Mouse (Mus musculus) megakaryocyte, embryonic 14.5 days (primary cell): ENCODE results near the gene Gm20388. TPM values are rescaled to one million over a fixed set of nuclear protein-coding genes. Genes with fewer than 3 reads are reported as not detected.

Experiments used
- H3K27me3 ChIP-seq: replicated peaks from 2 replicates; pipeline ENCODE3; 2012; ENCODE audit warnings: inconsistent platforms
- H3K36me3 ChIP-seq: replicated peaks from 2 replicates; pipeline ENCODE3; 2012; ENCODE audit warnings: low read length, inconsistent platforms, mixed read lengths
- H3K4me1 ChIP-seq: 2 replicates; pipeline ENCODE4 v1.6.1; 2012; ENCODE audit warnings: inconsistent platforms
- H3K4me3 ChIP-seq: replicated peaks from 2 replicates; pipeline ENCODE3; 2012; ENCODE audit warnings: moderate library complexity, mild to moderate bottlenecking, inconsistent platforms
- H3K9me3 ChIP-seq: 2 replicates; pipeline ENCODE4 v1.6.1; 2012; ENCODE audit warnings: inconsistent platforms
- FLI1 ChIP-seq: IDR thresholded peaks from 2 replicates; pipeline ENCODE4 v1.6.1; 2012; ENCODE audit warnings: low read length, inconsistent platforms, mixed read lengths
- GATA1 ChIP-seq: IDR thresholded peaks from 3 replicates; pipeline ENCODE4 v1.6.1; 2012; ENCODE audit warnings: mixed read lengths, low read length, inconsistent platforms, borderline replicate concordance
- polyA plus RNA-seq: library from polyadenylated mRNA; stranded (reverse); fragments of >175 nt; gene quantifications from 2 replicates; pipeline ENCODE4 v1.2.3, GENCODE M21; 2012; ENCODE audit warnings: low replicate concordance; ENCODE audit not compliant: insufficient read depth

The Gm20388 gene
- polyA plus RNA-seq, 1 experiment, result 111 TPM

DNA sequence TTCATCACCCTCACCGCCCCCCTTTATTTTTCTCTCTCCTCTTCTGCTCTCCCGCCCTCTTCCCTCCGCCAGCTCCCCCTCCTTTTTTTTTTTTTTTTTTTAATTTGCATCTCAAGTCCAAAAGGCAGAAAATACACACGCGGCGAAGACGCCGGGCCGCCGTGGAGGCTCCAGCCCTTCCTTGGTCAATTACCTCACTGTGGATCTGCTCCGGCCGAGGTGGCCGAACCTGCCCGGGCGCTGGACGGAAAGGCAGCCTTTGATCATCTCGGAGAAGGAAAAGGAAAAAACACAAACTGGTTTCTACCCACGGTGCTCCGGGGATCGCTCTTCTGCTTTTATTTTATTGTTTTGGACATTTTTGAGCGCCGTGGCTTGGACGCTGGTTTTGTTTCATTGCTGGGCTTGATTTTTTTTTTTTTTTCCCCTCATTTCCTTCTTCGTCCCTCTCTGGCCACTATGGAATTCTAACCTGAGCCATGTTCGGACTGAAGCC, 578.0 kb downstream of the Gm20388 start:
- Histone ChIP-seq H3K9me3 (no peaks in the 10 kb centered on the region), H3K27me3 (no peaks in the 10 kb centered on the region), H3K4me3 (peak overlapping the region; percentile 100), H3K4me1 (peaks cover 62% of the 10 kb centered on the region), H3K36me3 (peaks cover 42% of the 10 kb centered on the region)
- TF ChIP-seq FLI1 (no peak), GATA1 (no peak)

DNA sequence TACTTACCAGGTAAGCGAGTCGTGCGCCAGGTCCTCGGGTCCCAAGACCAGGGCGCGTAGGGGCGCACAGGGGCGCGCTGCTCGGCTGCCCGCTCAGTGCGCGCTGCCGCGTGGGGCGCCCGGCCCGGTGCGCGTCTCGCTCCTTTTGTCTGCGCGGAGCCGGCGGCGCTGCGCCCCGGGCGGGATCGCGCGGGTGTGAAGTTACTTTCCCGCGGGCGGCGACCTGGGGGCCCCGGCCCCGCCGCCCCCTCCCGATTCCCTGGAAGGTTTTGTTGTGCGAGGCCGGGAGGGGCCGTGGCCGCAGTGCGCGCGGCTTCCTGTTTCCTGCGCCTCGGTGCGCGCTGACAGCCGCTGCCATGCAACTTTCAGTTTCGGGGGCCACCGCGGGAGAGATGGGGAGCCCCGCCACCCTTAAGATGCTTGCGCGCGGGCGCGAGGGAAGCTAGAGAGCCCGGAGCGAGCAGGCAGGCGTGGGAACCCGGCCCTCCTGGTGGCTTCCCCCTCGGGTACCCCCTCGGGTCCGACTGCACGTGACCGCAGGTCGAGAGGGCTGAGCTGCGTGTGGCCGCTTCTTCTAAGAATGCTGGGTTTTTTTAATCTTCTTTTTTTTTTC, 578.6 kb downstream of the Gm20388 start:
- H3K4me3 ChIP-seq, result peak overlapping the region; percentile 100
- H3K9me3 ChIP-seq, result no peaks in the 10 kb centered on the region
- H3K27me3 ChIP-seq, result no peaks in the 10 kb centered on the region
- no peak for TF ChIP-seq FLI1
- TF ChIP-seq GATA1, result no peak
- H3K4me1 ChIP-seq, result peaks cover 62% of the 10 kb centered on the region
- peaks cover 45% of the 10 kb centered on the region for H3K36me3 ChIP-seq

- Histone ChIP-seq H3K9me3 (no peaks in the 10 kb centered on the region), H3K27me3 (no peaks in the 10 kb centered on the region), H3K4me1 (peaks cover 62% of the 10 kb centered on the region), H3K36me3 (peaks cover 51% of the 10 kb centered on the region), H3K4me3 (peak overlapping the region; percentile 100)
- no peak for TF ChIP-seq GATA1
- TF ChIP-seq FLI1, result no peak
Measured at GRCm38 (mm10) chr8:120489771-120490281, 579.2 kb downstream of the Gm20388 start.

GRCm38 (mm10) chr8:120490354-120491141, 579.9 kb downstream of the Gm20388 start:
- Histone ChIP-seq H3K36me3 (peaks cover 58% of the 10 kb centered on the region), H3K4me1 (peaks cover 62% of the 10 kb centered on the region), H3K9me3 (no peaks in the 10 kb centered on the region), H3K4me3 (peak overlapping the region; percentile 100), H3K27me3 (no peaks in the 10 kb centered on the region)
- TF ChIP-seq FLI1, result no peak
- no peak for TF ChIP-seq GATA1

DNA sequence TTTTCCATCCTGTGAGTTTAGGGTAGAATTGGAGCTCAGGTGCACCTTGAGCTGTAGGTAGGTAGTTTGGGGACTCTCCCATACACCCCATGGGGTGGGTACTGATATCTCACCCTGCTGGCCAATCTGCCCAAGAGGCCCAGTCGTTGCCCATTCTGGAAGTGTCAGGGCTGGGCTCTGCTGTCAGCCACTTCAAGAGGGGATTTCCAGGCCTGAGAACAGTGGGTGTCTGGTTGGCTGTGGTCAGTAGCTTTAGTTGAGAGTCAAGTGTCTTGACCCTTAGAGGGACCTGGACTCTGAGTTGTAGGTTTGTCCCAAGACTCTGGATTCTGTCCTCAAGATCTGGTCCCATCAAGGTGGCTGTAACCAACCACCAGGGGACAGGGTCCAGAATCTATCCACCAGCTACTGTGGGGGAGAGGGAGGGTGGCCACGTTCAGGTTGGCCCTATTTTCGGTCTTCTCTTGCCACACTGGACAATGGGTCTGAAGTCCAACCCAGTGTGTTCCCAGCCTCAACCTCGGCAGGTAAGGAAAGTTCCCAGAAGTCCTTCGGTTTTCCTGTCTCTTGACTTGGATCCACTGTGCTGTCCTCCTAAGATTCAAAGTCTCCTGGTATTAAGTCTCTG, 580.6 kb downstream of the Gm20388 start:
- H3K36me3 ChIP-seq, result peaks cover 63% of the 10 kb centered on the region
- no peaks in the 10 kb centered on the region for H3K9me3 ChIP-seq
- H3K4me3 ChIP-seq, result peak overlapping the region; percentile 100
- no peaks in the 10 kb centered on the region for H3K27me3 ChIP-seq
- TF ChIP-seq GATA1 (no peak), FLI1 (no peak)
- peaks cover 62% of the 10 kb centered on the region for H3K4me1 ChIP-seq

GRCm38 (mm10) chr8:120492193-120492880, 581.7 kb downstream of the Gm20388 start:
- Histone ChIP-seq H3K9me3 (no peaks in the 10 kb centered on the region), H3K4me3 (peak overlapping the region; percentile 100), H3K27me3 (no peaks in the 10 kb centered on the region), H3K4me1 (peaks cover 67% of the 10 kb centered on the region), H3K36me3 (peaks cover 74% of the 10 kb centered on the region)
- TF ChIP-seq GATA1 (no peak), FLI1 (no peak)

- TF ChIP-seq FLI1 (no peak), GATA1 (no peak)
- Histone ChIP-seq H3K27me3 (no peaks in the 10 kb centered on the region), H3K4me3 (peak overlapping the region; percentile 100), H3K4me1 (peaks cover 72% of the 10 kb centered on the region), H3K36me3 (peaks cover 79% of the 10 kb centered on the region), H3K9me3 (no peaks in the 10 kb centered on the region)
Measured at GRCm38 (mm10) chr8:120492881-120493220, 582.2 kb downstream of the Gm20388 start.

DNA sequence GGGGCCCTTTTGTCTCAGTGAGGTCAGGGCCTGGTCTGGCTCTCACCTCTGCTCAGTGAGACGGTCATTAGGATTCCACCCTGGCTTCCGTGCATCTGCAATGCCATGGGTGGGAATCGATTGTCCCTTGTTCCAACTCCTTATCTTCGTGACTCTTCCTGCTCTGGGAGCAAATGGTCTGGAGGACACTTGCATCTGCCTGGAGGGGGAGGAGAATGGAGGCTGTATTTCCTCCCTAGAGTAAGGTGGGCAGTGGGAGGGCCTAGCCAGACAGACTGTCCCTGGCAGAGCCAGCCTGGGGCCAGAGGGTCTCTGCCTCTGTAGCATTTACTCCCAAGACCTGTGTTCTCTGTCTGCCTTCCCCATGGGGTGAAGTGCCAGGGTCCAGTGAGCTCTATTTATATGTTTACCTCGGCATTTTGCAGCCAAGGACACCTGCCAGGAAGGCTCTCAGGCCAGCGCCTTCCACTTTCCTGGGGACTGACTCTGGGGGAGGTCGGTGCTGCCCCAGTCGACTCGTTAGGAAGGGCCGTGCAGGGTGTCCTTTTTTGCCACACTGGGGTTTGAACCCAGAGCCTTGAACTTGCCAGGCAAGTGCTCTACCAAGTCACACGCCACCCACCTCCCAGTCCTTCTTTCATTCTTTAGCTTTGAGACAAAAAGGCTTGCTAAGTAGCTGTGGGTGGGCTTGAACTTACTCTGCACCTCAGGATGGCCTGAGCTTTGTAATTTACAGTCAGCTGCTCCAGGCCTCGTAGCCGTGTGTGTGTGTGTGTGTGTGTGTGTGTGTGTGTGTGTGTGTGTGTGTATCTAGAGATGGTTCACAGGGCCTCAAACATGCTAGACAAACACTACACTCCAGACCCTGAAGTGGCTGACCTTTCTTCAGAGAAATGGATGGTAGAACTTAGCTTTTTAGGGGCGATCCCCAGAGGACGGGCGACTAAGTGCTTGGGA, 583.1 kb downstream of the Gm20388 start:
- no peak for TF ChIP-seq FLI1
- TF ChIP-seq GATA1, result no peak
- H3K36me3 ChIP-seq, result peaks cover 88% of the 10 kb centered on the region
- peak overlapping the region; percentile 100 for H3K4me3 ChIP-seq

DNA sequence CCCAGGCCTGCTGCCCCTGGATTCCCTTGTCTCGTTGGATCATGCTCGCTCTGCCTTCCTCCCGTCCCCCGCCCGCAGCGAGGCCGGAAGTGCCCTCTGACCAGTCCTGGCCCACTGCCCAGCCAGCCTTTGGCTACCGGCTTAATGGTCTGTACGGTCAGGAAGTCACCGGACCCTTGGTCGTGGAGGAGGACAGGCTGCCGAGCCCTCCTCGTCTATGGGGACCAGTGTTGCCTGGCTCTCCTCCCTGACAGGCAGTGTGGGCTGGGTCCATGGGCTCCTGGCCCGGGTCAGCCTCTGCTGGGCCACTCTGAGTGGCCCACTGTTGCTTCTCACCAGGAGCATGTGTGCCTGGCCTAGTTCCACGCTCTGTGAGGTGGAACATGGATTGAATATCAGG, 584.3 kb downstream of the Gm20388 start:
- Histone ChIP-seq H3K27me3 (no peaks in the 10 kb centered on the region), H3K36me3 (peaks cover 95% of the 10 kb centered on the region), H3K9me3 (no peaks in the 10 kb centered on the region), H3K4me1 (peaks cover 92% of the 10 kb centered on the region), H3K4me3 (peak overlapping the region; percentile 87)
- no peak for TF ChIP-seq GATA1
- no peak for TF ChIP-seq FLI1

More for the DNA sequence above, 583.1 kb downstream of the Gm20388 start:
- H3K27me3 ChIP-seq, result no peaks in the 10 kb centered on the region
- H3K4me1 ChIP-seq, result peaks cover 81% of the 10 kb centered on the region
- no peaks in the 10 kb centered on the region for H3K9me3 ChIP-seq
